Mouse (Mus musculus) cortical plate, adult 2 months (tissue): ENCODE data around the gene Rab13. TPM values are rescaled to one million over a fixed set of nuclear protein-coding genes. Genes with fewer than 3 reads are reported as not detected.
A peak's percentile ranks its signal among the peaks of the same experiment; 100 is the strongest.

ENCODE experiments used
- H3K27ac ChIP-seq: fragments of 200-500 bp; 2 replicates; pipeline ENCODE4 v1.5.1; 2012; ENCODE audit warnings: low read length, control low read depth, inconsistent platforms; ENCODE audit not compliant: insufficient read depth
- H3K4me1 ChIP-seq: fragments of 200-500 bp; 2 replicates; pipeline ENCODE4 v1.6.1; 2011; ENCODE audit warnings: low read length; ENCODE audit not compliant: control insufficient read depth, insufficient read depth
- H3K4me3 ChIP-seq: fragments of 200-500 bp; 2 replicates; pipeline ENCODE4 v1.5.1; 2011; ENCODE audit warnings: mild to moderate bottlenecking, low read length, control low read depth; ENCODE audit not compliant: insufficient read depth
- CTCF ChIP-seq: fragments of 200-500 bp; IDR thresholded peaks from 2 replicates; pipeline ENCODE4 v1.5.1; 2011; ENCODE audit warnings: mild to moderate bottlenecking, control low read depth, low read length; ENCODE audit not compliant: insufficient read depth; ENCODE audit errors: extremely low read depth
- POLR2A ChIP-seq: fragments of 200-500 bp; IDR thresholded peaks from 2 replicates; pipeline ENCODE4 v1.6.1; 2011; ENCODE audit warnings: mild to moderate bottlenecking, low read length, control low read depth; ENCODE audit not compliant: insufficient read depth; ENCODE audit errors: extremely low read depth
- polyA plus RNA-seq: library from polyadenylated mRNA; depleted of rRNA; stranded (reverse); fragments of >200 nt; gene quantifications from 2 replicates; pipeline ENCODE4 v1.2.3, GENCODE M21; 2012

Rab13 gene
- polyA plus RNA-seq, 1 experiment: 9.5 TPM

DNA sequence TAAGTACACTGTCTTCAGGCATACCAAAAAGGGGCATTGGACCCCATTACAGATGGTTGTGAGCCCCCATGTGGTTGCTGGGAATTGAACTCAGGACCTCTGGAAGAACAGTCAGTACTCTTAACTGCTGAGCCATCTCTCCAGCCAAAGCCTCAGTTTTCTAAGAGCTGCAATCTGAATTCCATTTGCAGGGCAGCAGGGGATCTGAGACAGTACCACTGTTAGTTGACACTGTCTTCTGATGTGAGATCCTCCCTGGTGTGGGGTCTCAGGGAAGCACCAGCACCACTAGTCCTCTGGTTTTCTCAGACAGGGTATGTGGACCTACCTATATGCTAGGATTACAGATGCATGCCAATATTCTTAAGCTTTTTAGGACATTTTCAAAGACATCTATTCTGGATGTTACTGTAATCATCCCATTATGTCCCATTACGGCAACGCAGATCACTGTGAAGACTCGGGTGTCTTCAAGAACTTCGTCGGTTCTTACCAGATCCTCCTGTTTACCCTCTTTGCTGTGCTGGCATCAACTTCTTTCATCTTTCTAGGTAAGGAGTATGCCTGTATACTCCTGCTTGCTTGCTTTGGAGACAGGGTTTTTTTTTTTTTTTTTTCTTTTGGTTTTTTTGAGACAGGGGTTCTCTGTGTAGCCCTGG is 3.5 kb upstream of the Rab13 start:
- Histone ChIP-seq H3K4me3 (no peak overlapping the region), H3K4me1 (peaks cover 8% of the 10 kb centered on the region; the same call in 1 of the 2 replicates), H3K27ac (no peak overlapping the region)
- no peak for TF ChIP-seq POLR2A
- no peak for TF ChIP-seq CTCF

DNA sequence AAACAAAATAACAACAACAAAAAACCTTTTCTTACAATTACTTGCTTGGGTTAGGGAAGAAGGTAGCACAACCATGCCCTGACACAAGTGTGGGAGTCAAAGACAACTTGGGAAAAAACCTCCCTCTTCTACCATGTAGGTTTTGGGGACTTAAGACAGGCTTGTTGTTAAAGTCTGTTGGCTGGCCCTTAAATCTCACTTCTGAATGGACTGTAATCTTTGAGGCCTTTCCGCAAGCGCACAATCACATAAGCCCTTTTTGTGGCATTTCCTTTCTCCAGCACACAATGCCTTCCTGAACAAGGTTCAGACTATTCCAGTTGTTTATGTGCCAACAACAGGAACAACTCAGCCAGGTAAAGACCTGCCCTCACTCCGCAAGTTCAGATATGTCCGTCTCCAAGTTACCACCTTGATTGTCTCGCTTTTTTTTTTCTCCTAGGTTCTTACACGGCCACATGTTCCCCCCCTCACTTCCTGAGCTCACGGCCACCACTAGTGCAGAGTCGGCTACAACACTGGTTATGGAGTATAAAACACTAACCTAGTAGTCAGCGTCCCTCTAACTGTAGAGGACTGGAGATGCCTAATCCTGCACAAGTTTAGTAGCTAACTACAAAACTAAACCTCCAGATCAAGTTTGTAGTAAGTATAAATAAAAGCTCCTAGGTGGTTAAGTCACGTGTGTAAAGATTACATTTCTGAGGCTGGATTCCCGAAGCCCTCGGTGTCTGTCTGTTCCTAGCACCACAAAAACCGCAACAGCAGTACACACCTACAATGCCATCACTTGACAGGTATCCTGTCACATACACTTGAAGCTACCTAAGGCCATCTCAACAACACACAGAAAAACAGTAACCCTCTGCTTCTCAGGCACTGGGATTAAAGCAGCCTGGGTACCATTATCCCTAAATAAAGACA is 1.8 kb upstream of the Rab13 start:
- H3K4me3 ChIP-seq: peak overlapping the region; percentile 3; the same call in 1 of the 2 replicates
- H3K27ac ChIP-seq: no peak overlapping the region
- TF ChIP-seq CTCF (no peak), POLR2A (no peak)
- peaks cover 8% of the 10 kb centered on the region; the same call in 1 of the 2 replicates for H3K4me1 ChIP-seq

DNA sequence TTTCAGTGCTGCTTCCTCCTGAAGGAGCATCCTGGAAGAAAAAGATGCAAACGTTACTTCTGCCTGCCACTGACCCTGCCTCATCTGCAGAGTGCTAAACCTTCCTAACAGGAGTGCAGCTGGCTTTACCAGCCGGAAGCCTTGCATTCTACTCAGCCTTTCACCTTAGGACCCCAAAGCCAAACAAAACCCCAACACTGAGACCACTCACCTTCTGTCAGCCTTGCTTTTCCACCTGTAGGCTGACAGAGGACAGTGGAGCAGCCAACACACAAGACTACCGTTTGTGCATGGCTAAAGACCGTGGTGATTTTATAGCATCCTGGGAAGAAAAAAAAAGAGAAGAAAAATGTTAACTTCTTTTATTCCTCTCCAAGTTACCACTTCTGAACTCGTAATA is 772 bp upstream of the Rab13 start:
- no peak for TF ChIP-seq CTCF
- TF ChIP-seq POLR2A: no peak
- H3K4me3 ChIP-seq: peak overlapping the region; percentile 58
- no peak overlapping the region for H3K27ac ChIP-seq
- peaks cover 8% of the 10 kb centered on the region; the same call in 1 of the 2 replicates for H3K4me1 ChIP-seq

DNA sequence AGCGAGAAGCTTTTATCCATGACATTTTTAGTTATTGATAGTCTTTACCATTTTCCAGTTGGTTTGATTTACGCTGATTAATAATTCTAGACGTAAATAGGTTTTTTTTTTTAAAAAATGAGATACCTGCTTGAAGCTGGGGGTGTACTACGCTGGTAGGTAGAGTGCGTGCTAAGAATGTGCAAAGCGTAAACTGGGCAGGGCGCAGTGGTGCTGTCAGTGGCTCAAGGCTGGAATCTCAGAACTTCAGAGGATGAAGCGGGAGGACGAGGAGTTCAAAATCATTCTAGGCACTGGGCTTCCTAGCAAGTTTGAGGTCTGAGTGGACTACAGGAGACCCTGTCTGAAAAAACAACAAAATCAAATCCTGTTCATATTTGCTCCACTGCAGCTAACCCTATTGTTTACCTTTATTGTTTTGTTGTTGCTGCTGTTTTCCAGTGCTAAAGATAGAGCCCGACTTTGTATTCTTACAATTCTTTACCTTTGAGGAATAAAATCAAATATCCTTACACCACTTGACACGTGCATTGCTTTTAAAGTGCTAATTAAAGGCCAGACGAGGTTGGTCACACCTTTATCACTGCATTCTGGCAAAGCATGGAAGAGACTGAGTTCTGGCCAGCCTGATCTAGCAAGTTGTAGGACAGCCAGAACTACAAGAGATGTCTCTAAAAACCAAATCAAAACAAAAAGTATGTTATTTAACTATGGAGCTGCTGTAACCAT is 625 bp downstream of the Rab13 start:
- no peak for TF ChIP-seq POLR2A
- no peak for TF ChIP-seq CTCF
- H3K4me1 ChIP-seq: peaks cover 8% of the 10 kb centered on the region; the same call in 1 of the 2 replicates
- H3K4me3 ChIP-seq: peak overlapping the region; percentile 58
- no peak overlapping the region for H3K27ac ChIP-seq

DNA sequence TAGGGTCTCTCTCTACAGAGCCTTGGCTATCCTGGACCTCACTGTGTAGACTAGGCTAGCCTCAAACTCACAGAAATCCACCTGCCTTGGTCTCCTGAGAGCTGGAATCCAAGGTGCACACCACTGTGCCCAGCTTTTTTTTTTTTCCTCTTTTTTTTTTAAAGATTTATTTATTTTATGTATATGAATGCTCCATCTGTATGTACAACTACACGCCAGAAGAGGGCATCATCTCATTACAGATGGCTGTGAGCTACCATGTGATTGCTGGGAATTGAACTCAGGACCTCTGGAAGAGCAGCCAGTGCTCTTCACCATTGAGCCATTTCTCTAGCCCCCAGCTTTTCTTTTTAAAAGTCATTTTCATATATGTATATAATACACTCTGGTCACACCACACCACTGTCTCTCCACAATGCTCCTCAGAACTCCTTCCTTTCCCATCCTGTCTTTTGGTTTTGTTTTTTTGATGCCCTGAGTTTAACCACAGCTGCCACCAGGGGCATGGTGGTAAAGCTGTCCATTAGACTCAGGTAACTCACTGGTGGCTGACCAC is 2.4 kb downstream of the Rab13 start:
- TF ChIP-seq POLR2A (no peak), CTCF (no peak)
- Histone ChIP-seq H3K4me3 (no peak overlapping the region), H3K27ac (no peak overlapping the region), H3K4me1 (peaks cover 8% of the 10 kb centered on the region; the same call in 1 of the 2 replicates)

DNA sequence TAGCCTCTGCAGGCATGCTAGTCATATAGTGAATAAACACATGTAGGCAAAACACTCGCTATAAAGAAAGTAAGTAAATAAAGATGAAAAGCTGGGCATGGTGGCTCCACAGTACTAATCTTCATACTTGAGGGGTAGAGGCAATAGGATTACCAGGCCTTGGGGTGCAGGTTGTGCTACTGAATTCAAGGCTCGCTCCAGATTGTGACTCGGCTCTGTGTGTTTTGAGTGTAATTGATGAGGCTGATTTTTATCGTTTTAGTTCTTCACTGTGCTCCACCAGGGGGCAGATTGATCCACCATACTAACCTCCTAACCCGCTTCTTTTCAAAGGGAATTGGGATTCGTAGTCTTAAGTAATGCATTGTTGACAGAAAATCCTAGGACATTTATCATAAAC is 6.6 kb downstream of the Rab13 start:
- H3K4me1 ChIP-seq: no peaks in the 10 kb centered on the region
- H3K27ac ChIP-seq: no peak overlapping the region
- H3K4me3 ChIP-seq: 0 out of 2 replicates have a peak overlapping the region, but pooled peaks have one; percentile 3
- TF ChIP-seq CTCF (peak; percentile 51; the same call in 1 of the 2 replicates), POLR2A (no peak)

DNA sequence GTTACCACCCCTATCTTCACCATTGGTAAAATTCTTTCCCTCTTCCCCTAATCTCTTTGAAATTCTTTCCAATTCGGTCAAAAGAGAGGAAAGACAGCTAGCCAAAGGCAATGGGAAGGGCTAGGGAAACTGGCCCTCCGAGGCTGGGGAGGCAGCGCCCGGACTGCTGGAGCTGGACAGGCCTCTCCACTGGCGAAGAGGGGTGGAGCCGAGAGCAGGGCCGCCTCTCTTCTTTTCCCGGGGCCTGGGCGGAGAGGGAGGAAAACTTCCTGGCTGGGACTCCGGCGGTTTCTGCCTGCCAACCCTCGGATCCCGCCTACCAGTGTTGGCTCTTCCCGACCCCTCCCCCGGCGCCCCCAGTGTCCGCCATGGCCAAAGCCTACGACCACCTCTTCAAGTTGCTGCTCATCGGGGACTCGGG is 7.0 kb downstream of the Rab13 start:
- Histone ChIP-seq H3K27ac (no peak overlapping the region), H3K4me1 (no peaks in the 10 kb centered on the region)
- TF ChIP-seq CTCF (no peak), POLR2A (no peak)

DNA sequence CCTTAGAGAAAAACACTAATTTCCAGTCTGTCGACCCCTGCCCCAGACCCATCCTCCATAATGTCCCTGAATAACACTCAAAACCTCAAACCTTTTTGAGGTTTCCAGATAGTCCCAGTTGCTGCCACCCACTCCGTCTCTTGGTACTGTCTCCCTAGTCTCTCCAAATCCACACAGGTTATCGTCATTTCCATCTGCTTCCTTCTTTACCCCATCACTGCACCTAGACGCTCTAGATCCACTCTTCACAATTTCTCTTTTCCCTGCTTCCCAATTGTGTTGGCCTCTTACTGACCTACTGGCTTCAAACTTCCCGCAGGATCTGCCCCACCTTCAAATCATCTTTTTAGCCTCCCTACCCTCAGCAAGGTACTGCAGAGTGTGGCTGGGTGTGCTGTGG is 7.6 kb downstream of the Rab13 start:
- 0 out of 2 replicates have a peak overlapping the region, but pooled peaks have one; percentile 3 for H3K4me3 ChIP-seq
- no peak for TF ChIP-seq POLR2A
- TF ChIP-seq CTCF: no peak
- H3K4me1 ChIP-seq: no peaks in the 10 kb centered on the region
- no peak overlapping the region for H3K27ac ChIP-seq

More for the DNA sequence above, 7.0 kb downstream of the Rab13 start:
- H3K4me3 ChIP-seq: peak overlapping the region; percentile 3; the same call in 1 of the 2 replicates

DNA sequence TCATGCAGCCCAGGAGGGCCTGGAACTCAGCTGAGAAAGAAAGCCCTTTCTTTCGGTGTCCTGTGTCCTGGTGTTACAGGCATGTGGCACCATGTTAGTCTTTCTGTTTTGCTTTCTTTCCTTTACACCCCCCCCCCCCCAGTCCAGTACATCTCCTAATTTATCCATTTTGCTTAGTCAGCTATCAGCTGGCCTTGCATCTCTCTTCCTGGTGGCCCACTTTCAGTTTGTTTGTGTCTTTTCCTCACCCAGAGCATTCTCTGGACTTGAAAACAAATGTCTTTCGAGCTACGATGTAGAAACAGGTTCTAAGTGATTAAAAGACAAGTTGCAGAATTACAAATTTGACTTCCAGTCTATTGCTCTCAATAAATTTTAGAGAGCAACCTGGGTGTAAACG is 9.0 kb downstream of the Rab13 start:
- Histone ChIP-seq H3K4me3 (no peak overlapping the region), H3K4me1 (no peaks in the 10 kb centered on the region), H3K27ac (no peak overlapping the region)
- TF ChIP-seq CTCF (no peak), POLR2A (no peak)
